Mouse (Mus musculus): ENCODE results near the gene Efcab8. TPM values are rescaled to one million over a fixed set of nuclear protein-coding genes. Genes with fewer than 3 reads are reported as not detected.

Efcab8 gene
- total and polyA plus RNA-seq, 3 experiments: 0.08 to 0.42 (median 0.39) TPM

DNA sequence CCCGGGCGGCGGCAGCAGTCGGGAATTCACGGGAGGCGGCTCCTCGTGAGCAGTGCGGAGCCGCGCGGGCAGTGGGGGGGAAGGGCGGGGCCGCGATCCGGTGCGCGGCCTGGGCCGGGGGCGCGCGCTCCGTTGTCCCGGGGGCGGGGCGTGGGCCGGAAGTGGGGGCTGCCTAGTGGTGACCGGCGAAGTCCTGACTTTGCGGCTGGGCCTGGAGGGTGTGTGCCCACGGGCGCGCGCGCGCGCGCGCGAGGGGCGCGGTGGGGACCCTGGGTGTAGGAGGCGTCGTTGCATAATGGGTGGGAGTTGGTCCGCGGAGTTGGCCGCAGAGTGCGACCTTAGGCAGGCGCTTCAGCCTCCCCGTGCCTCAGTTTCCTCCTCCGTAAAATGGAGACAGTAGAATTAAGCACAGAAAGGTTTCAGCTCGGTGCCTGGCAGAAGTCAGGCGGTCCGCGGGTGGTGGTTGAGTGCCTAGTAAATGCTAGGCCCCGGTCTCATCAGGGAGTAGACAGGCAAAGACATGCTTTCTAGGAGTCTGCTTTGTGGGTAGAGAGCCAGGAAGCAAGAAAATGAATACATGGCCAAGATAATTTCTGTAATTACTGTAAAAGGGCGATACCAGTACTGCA lies 38.2 kb upstream of the Efcab8 start:
- no peak overlapping the region; the same call in 1 of the 2 replicates for H3K27ac ChIP-seq (ENCODE audit: insufficient read depth, low read depth)
- no peaks in the 10 kb centered on the region for H3K9me3 ChIP-seq (replicated peaks; ENCODE audit: low read length)
- H3K79me2 ChIP-seq (replicated peaks; ENCODE audit: control insufficient read depth, extremely low read depth, insufficient read depth, poor library complexity, severe bottlenecking): peaks cover 41% of the 10 kb centered on the region
- no peaks in the 10 kb centered on the region for H3K27me3 ChIP-seq (replicated peaks)
- dilution Hi-C loops (cut with MboI; ENCODE audit: extremely low pct_ligation_motif_present, extremely low pct_unique_long_range_greater_than_20kb, low sequenced_read_pairs) (no loop called here), in situ Hi-C loops (cut with MboI; ENCODE audit: low pct_ligation_motif_present, low pct_unique_long_range_greater_than_20kb, low sequenced_read_pairs) (no loop called here)
- H3K4me3 ChIP-seq (replicated peaks in 1 of 3; ENCODE audit: low read depth in 2 of 3, low read length in 2 of 3, poor library complexity in 1 of 3): peak overlapping the region; percentile 87 to 97 (median 92)
- TF ChIP-seq MAZ (IDR thresholded peaks at IDR 0.05; ENCODE audit: low read depth, low read length) (0 out of 2 replicates have a peak, but pooled peaks have one; percentile 17), HCFC1 (IDR thresholded peaks at IDR 0.05; ENCODE audit: low read depth, low read length) (peak; percentile 1; the same call in 1 of the 2 replicates), MXI1 (IDR thresholded peaks at IDR 0.05; ENCODE audit: low read depth, low read length) (peak; percentile 63), SIN3A (IDR thresholded peaks at IDR 0.05; ENCODE audit: low read length) (peak; percentile 21), MYC (IDR thresholded peaks at IDR 0.05; ENCODE audit: low read depth, low read length) (no peak), JUN (IDR thresholded peaks at IDR 0.05; ENCODE audit: insufficient read depth, low read depth, low read length) (no peak)
- peaks cover 16 to 43% of the 10 kb centered on the region in 2 experiments for H3K4me1 ChIP-seq (ENCODE audit: control insufficient read depth in 1 of 2, insufficient read depth in 2 of 2)
- peaks cover 6 to 33% of the 10 kb centered on the region in 2 experiments for H3K36me3 ChIP-seq (replicated peaks in 1 of 2; ENCODE audit: control insufficient read depth in 1 of 2, insufficient read depth in 1 of 2, low read length in 1 of 2)
- H3K4me2 ChIP-seq (ENCODE audit: insufficient read depth, low read depth, poor library complexity, severe bottlenecking): peak overlapping the region; percentile 67
- DNase-seq (ENCODE audit: extremely low read depth): peak; percentile 65
- peak overlapping the region; percentile 92 for H3K9ac ChIP-seq (ENCODE audit: insufficient read depth, low read depth)

DNA sequence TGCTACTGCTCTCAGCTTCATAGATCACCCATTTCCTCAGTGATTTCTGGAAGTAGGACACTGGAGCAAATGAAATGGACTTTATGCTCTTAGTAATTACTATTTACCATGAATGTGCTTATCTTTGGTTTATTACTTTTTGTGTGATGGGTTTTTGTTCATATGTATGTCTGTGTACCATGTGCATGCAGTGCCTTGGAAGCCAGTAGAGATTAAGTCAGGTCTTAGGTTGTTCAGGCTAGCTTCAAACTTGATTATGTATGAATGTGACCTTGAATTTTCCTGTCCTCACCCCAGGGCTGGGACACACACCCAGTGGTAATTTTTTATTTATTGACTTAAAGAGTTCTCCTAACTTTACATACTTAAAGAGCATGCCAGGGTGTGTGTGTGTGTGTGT lies 31.7 kb upstream of the Efcab8 start:
- Histone ChIP-seq H3K9ac (ENCODE audit: insufficient read depth, low read depth) (no peak overlapping the region), H3K27me3 (replicated peaks) (no peaks in the 10 kb centered on the region), H3K27ac (ENCODE audit: insufficient read depth, low read depth) (no peak overlapping the region), H3K36me3 (replicated peaks in 1 of 2; ENCODE audit: control insufficient read depth in 1 of 2, insufficient read depth in 1 of 2, low read length in 1 of 2) (peaks cover 25 to 72% of the 10 kb centered on the region in 2 experiments), H3K79me2 (replicated peaks; ENCODE audit: control insufficient read depth, extremely low read depth, insufficient read depth, poor library complexity, severe bottlenecking) (peaks cover 43% of the 10 kb centered on the region), H3K9me3 (replicated peaks; ENCODE audit: low read length) (no peaks in the 10 kb centered on the region), H3K4me3 (replicated peaks in 1 of 3; ENCODE audit: low read depth in 2 of 3, low read length in 2 of 3, poor library complexity in 1 of 3) (no peak overlapping the region), H3K4me2 (ENCODE audit: insufficient read depth, low read depth, poor library complexity, severe bottlenecking) (no peak overlapping the region), H3K4me1 (ENCODE audit: control insufficient read depth in 1 of 2, insufficient read depth in 2 of 2) (peaks cover 11 to 55% of the 10 kb centered on the region in 2 experiments)
- TF ChIP-seq E2F4 (IDR thresholded peaks at IDR 0.05; ENCODE audit: insufficient replicate concordance, low read depth, low read length): no peak
- no peak for TF ChIP-seq ZMIZ1 (IDR thresholded peaks at IDR 0.05; ENCODE audit: low read depth, low read length)
- no peak for TF ChIP-seq NRF1 (IDR thresholded peaks at IDR 0.05; ENCODE audit: low read depth, low read length)
- TF ChIP-seq RCOR1 (conservative IDR thresholded peaks at IDR 0.05; ENCODE audit: low read depth, low read length): no peak
- no peak for TF ChIP-seq HCFC1 (IDR thresholded peaks at IDR 0.05; ENCODE audit: low read depth, low read length)
- TF ChIP-seq TCF12 (IDR thresholded peaks at IDR 0.05; ENCODE audit: low read depth, low read length): no peak
- TF ChIP-seq JUND (conservative IDR thresholded peaks at IDR 0.05; ENCODE audit: low read depth, low read length): no peak
- no peak for TF ChIP-seq POLR2AphosphoS2 (IDR thresholded peaks at IDR 0.05; ENCODE audit: low read depth, low read length)
- no peak for TF ChIP-seq ZC3H11A (IDR thresholded peaks at IDR 0.05; ENCODE audit: low read depth, low read length)
- TF ChIP-seq MYC (IDR thresholded peaks at IDR 0.05; ENCODE audit: low read depth, low read length): no peak
- TF ChIP-seq CTCF (conservative IDR thresholded peaks at IDR 0.05 in 1 of 2, IDR thresholded peaks at IDR 0.05 in 1 of 2; ENCODE audit: low read depth in 2 of 2, low read length in 2 of 2): no peak
- DNase-seq (ENCODE audit: extremely low read depth): no peak
- in situ Hi-C loops (cut with MboI; ENCODE audit: low pct_ligation_motif_present, low pct_unique_long_range_greater_than_20kb, low sequenced_read_pairs): no loop called here
- dilution Hi-C loops (cut with MboI; ENCODE audit: extremely low pct_ligation_motif_present, extremely low pct_unique_long_range_greater_than_20kb, low sequenced_read_pairs): no loop called here

All from CH12.LX (cell line).